Mouse (Mus musculus): Measurements from ENCODE around the gene Insl5. TPM values are rescaled to one million over a fixed set of nuclear protein-coding genes. Genes with fewer than 3 reads are reported as not detected.

The Insl5 gene
- total RNA-seq, 2 experiments from 2014 or later = 1.3 to 1.6 TPM

GRCm38 (mm10) chr4:102986173-102986572 is 40.5 kb downstream of the Insl5 start:
- H3K4me3 ChIP-seq = no peak overlapping the region

GRCm38 (mm10) chr4:102981709-102982108 is 44.9 kb downstream of the Insl5 start:
- no peak for TF ChIP-seq CTCF (conservative IDR thresholded peaks at IDR 0.05)
- H3K4me3 ChIP-seq = no peak overlapping the region
- DNase-seq (ENCODE audit: low spot score in 2 of 2) = no peak
- no peak overlapping the region for H3K27ac ChIP-seq

More at GRCm38 (mm10) chr4:102986173-102986572, 40.5 kb downstream of the Insl5 start:
- TF ChIP-seq CTCF (conservative IDR thresholded peaks at IDR 0.05) = no peak
- H3K27ac ChIP-seq = no peak overlapping the region
- DNase-seq (ENCODE audit: low spot score in 2 of 2) = no peak

DNA sequence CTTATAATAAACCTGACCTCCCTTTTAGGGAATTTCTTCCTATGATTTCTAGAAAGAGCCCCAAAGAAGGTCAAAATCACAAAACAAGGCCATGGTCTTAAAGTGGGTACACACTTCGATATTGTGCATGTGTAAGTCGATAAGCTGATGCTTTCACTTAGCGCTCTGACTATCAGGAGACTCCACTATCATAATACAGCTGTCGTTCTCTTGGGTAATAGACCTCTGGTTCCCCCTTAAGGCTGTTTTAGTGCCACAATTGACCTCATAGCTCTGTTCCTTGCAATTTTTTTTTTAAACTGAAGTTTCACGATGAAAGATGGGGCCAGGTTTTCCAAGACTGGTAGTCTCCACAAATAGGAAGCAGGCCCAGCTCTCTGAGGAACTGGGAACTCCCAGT is 47.3 kb downstream of the Insl5 start:
- no peak overlapping the region for H3K4me3 ChIP-seq
- TF ChIP-seq CTCF (conservative IDR thresholded peaks at IDR 0.05) = no peak
- DNase-seq (ENCODE audit: low spot score in 2 of 2) = no peak
- no peak overlapping the region for H3K27ac ChIP-seq

- H3K27ac ChIP-seq = no peak within 1 kb of the TSS
- H3K4me3 ChIP-seq = peak within 1 kb of the TSS; percentile 26
- DNase-seq (ENCODE audit: low spot score in 2 of 2) = no peak
- TF ChIP-seq CTCF (conservative IDR thresholded peaks at IDR 0.05) = no peak
Measured at GRCm38 (mm10) chr4:102978440-102978839, 48.2 kb downstream of the Insl5 start, which contains the start of gene Tctex1d1. Gene Tctex1d1 (plus strand): TSS chr4:102978606.

DNA sequence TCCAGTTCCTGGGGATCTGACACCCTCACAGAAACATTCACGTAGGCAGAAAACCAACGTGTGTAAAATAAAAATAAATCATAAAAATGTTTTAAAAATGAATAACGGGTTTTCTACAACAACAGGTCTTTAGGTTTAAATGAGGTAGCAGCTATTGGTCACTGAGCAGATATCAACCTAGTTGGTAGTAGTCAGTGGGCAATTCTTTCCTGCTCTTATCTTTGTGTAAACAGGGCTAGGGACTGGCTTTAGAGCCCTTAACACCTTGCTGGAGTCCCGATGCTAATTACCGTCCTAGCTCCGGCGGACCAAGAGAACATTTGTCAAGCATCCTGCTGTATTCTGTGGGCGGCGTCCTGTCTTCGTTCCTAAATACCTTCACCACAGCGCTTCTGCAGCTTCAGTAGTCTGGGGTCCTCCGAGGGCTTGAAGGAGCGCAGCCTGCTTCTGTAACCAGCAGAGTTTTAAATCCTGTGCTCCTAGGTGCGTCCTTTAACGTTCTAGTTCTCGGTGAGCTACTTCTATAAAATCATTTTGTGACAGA is 48.8 kb downstream of the Insl5 start:
- H3K27ac ChIP-seq = no peak overlapping the region
- H3K4me3 ChIP-seq = peak overlapping the region; percentile 26
- no peak for TF ChIP-seq CTCF (conservative IDR thresholded peaks at IDR 0.05)
- DNase-seq (ENCODE audit: low spot score in 2 of 2) = no peak

- H3K27ac ChIP-seq = no peak overlapping the region
- DNase-seq (ENCODE audit: low spot score in 2 of 2) = no peak
- no peak for TF ChIP-seq CTCF (conservative IDR thresholded peaks at IDR 0.05)
- H3K4me3 ChIP-seq = no peak overlapping the region
Measured at GRCm38 (mm10) chr4:102976290-102977275, 50.1 kb downstream of the Insl5 start.

DNA sequence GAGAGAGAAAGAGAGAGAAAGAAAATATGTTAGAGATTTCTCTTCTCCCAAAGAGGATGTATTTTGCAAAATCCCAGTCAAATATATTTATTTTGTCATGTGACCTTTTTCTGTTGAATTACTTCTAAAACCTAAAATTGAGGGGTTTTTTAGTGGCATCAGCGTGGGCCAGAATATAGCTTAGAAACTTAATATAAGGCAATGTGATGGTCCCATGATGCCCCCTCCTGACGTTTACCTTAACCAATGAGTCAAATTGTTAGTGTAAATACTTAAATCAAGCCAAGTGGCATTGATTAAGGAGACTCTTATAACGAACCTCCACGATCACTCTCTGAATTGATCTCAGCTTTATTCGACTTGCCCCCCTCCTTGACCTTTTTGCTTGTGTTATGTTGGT is 52.5 kb downstream of the Insl5 start:
- no peak overlapping the region for H3K27ac ChIP-seq
- no peak overlapping the region for H3K4me3 ChIP-seq
- no peak for DNase-seq (ENCODE audit: low spot score in 2 of 2)
- TF ChIP-seq CTCF (conservative IDR thresholded peaks at IDR 0.05) = no peak

GRCm38 (mm10) chr4:102972071-102972470 is 54.6 kb downstream of the Insl5 start:
- no peak overlapping the region for H3K27ac ChIP-seq
- DNase-seq (ENCODE audit: low spot score in 2 of 2) = no peak
- no peak for TF ChIP-seq CTCF (conservative IDR thresholded peaks at IDR 0.05)
- H3K4me3 ChIP-seq = no peak overlapping the region

DNA sequence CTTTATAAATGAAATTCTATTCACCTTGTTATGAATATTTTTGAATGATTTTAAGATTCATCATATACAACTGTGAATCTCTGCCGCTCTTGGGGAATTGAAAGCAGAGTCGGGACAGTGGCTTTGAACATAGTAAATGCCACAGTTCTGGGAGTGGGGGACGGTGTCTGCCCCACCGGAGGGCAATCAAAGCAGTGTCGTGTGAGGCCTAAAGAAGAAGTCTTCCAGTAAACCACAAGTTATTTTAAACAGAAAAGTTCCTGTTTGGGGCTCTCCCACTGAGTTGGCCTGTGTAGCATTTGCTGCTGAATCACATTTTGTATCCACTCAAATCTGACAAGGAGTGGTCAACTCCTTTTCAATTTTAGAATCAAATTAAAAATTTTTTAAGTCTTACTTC is 55.5 kb downstream of the Insl5 start:
- no peak overlapping the region for H3K4me3 ChIP-seq
- TF ChIP-seq CTCF (conservative IDR thresholded peaks at IDR 0.05) = no peak
- DNase-seq (ENCODE audit: low spot score in 2 of 2) = no peak
- no peak overlapping the region for H3K27ac ChIP-seq

DNA sequence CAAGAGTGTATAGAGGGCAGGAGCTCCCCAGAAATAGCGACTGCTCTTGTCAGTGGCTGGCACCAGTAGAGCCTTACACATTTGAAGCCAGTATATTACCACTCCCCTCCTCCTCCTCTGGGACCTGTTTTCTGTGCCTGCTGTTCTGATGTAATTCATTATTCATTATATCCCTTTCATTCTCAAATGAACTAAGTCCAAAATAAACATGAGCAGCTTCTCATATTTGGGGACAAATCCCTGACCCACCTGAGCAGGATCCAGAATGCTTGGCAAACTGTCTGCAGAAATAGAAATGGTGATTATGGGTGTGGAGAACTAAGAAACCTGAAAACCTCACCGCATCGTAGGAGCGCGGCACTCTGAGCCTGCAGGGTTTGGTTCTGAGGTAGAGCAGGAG is 57.0 kb downstream of the Insl5 start:
- no peak for TF ChIP-seq CTCF (conservative IDR thresholded peaks at IDR 0.05)
- no peak overlapping the region for H3K4me3 ChIP-seq
- no peak overlapping the region for H3K27ac ChIP-seq
- no peak for DNase-seq (ENCODE audit: low spot score in 2 of 2)

Other genes with a start within 250 kb of the Insl5 start
- gene Tctex1d1, start 48.2 kb downstream of the Insl5 start, total RNA-seq (2021) = under 1 TPM; 0.27 to 0.28 TPM
- gene Mier1, start 87.5 kb upstream of the Insl5 start, total RNA-seq (2021) = 10 to 100 TPM; 51.5 to 55.3 TPM
- gene Wdr78, start 87.7 kb upstream of the Insl5 start, total RNA-seq (2021) = 10 to 100 TPM; 13.9 to 15.8 TPM
- 10 to 100 TPM; 11.4 to 12.2 TPM for gene Slc35d1, start 188.3 kb upstream of the Insl5 start, total RNA-seq (2021)

Data from layer of hippocampus, adult 2 months (tissue).